Mouse (Mus musculus): ENCODE measurements around the gene Agap1. TPM values are rescaled to one million over a fixed set of nuclear protein-coding genes. Genes with fewer than 3 reads are reported as not detected.

Agap1 gene
- polyA plus RNA-seq, 1 experiment: 30.0 TPM

GRCm38 (mm10) chr1:89895801-89896200 lies 441.2 kb downstream of the Agap1 start:
- Histone ChIP-seq H3K4me3 (ENCODE audit: insufficient read depth, low read depth, low read length) (no peak overlapping the region), H3K27ac (ENCODE audit: insufficient read depth, low read depth, low read length) (no peak overlapping the region), H3K4me1 (ENCODE audit: control insufficient read depth, insufficient read depth, low read length) (peaks cover 4% of the 10 kb centered on the region; the same call in 1 of the 2 replicates)
- 96% methylated on average over 5 of the region's 5 CpGs for whole genome bisulfite sequencing
- TF ChIP-seq POLR2A (IDR thresholded peaks at IDR 0.05; ENCODE audit: insufficient read depth, low read depth, low read length) (no peak), CTCF (IDR thresholded peaks at IDR 0.05; ENCODE audit: insufficient read depth, low read depth, low read length) (no peak)

- WGBS: 86% methylated on average over 2 of the region's 2 CpGs
- Histone ChIP-seq H3K27ac (ENCODE audit: insufficient read depth, low read depth, low read length) (no peak overlapping the region), H3K4me3 (ENCODE audit: insufficient read depth, low read depth, low read length) (no peak overlapping the region), H3K4me1 (ENCODE audit: control insufficient read depth, insufficient read depth, low read length) (no peaks in the 10 kb centered on the region)
- TF ChIP-seq POLR2A (IDR thresholded peaks at IDR 0.05; ENCODE audit: insufficient read depth, low read depth, low read length): no peak
- TF ChIP-seq CTCF (IDR thresholded peaks at IDR 0.05; ENCODE audit: insufficient read depth, low read depth, low read length): no peak
Observed at GRCm38 (mm10) chr1:89899036-89899435, 444.4 kb downstream of the Agap1 start.

GRCm38 (mm10) chr1:89899761-89900445 lies 445.3 kb downstream of the Agap1 start:
- no peak overlapping the region for H3K4me3 ChIP-seq (ENCODE audit: insufficient read depth, low read depth, low read length)
- 81% methylated on average over 11 of the region's 11 CpGs for WGBS
- no peak overlapping the region for H3K27ac ChIP-seq (ENCODE audit: insufficient read depth, low read depth, low read length)
- TF ChIP-seq CTCF (IDR thresholded peaks at IDR 0.05; ENCODE audit: insufficient read depth, low read depth, low read length): no peak
- TF ChIP-seq POLR2A (IDR thresholded peaks at IDR 0.05; ENCODE audit: insufficient read depth, low read depth, low read length): no peak
- no peaks in the 10 kb centered on the region for H3K4me1 ChIP-seq (ENCODE audit: control insufficient read depth, insufficient read depth, low read length)

- Histone ChIP-seq H3K4me3 (ENCODE audit: insufficient read depth, low read depth, low read length) (no peak overlapping the region), H3K27ac (ENCODE audit: insufficient read depth, low read depth, low read length) (no peak overlapping the region), H3K4me1 (ENCODE audit: control insufficient read depth, insufficient read depth, low read length) (no peaks in the 10 kb centered on the region)
- 90% methylated on average over 4 of the region's 4 CpGs for WGBS
- TF ChIP-seq CTCF (IDR thresholded peaks at IDR 0.05; ENCODE audit: insufficient read depth, low read depth, low read length) (no peak), POLR2A (IDR thresholded peaks at IDR 0.05; ENCODE audit: insufficient read depth, low read depth, low read length) (no peak)
Observed at GRCm38 (mm10) chr1:89901381-89901780, 446.8 kb downstream of the Agap1 start.

- Histone ChIP-seq H3K4me3 (ENCODE audit: insufficient read depth, low read depth, low read length) (no peak overlapping the region), H3K27ac (ENCODE audit: insufficient read depth, low read depth, low read length) (no peak overlapping the region), H3K4me1 (ENCODE audit: control insufficient read depth, insufficient read depth, low read length) (no peaks in the 10 kb centered on the region)
- WGBS: 97% methylated on average over 2 of the region's 2 CpGs
- TF ChIP-seq CTCF (IDR thresholded peaks at IDR 0.05; ENCODE audit: insufficient read depth, low read depth, low read length): no peak
- TF ChIP-seq POLR2A (IDR thresholded peaks at IDR 0.05; ENCODE audit: insufficient read depth, low read depth, low read length): no peak
Observed at GRCm38 (mm10) chr1:89902236-89902635, 447.6 kb downstream of the Agap1 start.

- H3K27ac ChIP-seq (ENCODE audit: insufficient read depth, low read depth, low read length): no peak overlapping the region
- H3K4me3 ChIP-seq (ENCODE audit: insufficient read depth, low read depth, low read length): no peak overlapping the region
- TF ChIP-seq POLR2A (IDR thresholded peaks at IDR 0.05; ENCODE audit: insufficient read depth, low read depth, low read length) (no peak), CTCF (IDR thresholded peaks at IDR 0.05; ENCODE audit: insufficient read depth, low read depth, low read length) (no peak)
- 93% methylated on average over 1 of the region's 1 CpGs for WGBS
- H3K4me1 ChIP-seq (ENCODE audit: control insufficient read depth, insufficient read depth, low read length): no peaks in the 10 kb centered on the region
Observed at GRCm38 (mm10) chr1:89902641-89903040, 448.0 kb downstream of the Agap1 start.

- Histone ChIP-seq H3K27ac (ENCODE audit: insufficient read depth, low read depth, low read length) (no peak overlapping the region), H3K4me1 (ENCODE audit: control insufficient read depth, insufficient read depth, low read length) (no peaks in the 10 kb centered on the region), H3K4me3 (ENCODE audit: insufficient read depth, low read depth, low read length) (no peak overlapping the region)
- TF ChIP-seq CTCF (IDR thresholded peaks at IDR 0.05; ENCODE audit: insufficient read depth, low read depth, low read length): no peak
- no peak for TF ChIP-seq POLR2A (IDR thresholded peaks at IDR 0.05; ENCODE audit: insufficient read depth, low read depth, low read length)
- WGBS: 94% methylated on average over 8 of the region's 8 CpGs
Observed at GRCm38 (mm10) chr1:89909796-89910195, 455.2 kb downstream of the Agap1 start.

GRCm38 (mm10) chr1:89912392-89912791 lies 457.8 kb downstream of the Agap1 start:
- Histone ChIP-seq H3K27ac (ENCODE audit: insufficient read depth, low read depth, low read length) (no peak overlapping the region), H3K4me3 (ENCODE audit: insufficient read depth, low read depth, low read length) (no peak overlapping the region), H3K4me1 (ENCODE audit: control insufficient read depth, insufficient read depth, low read length) (no peaks in the 10 kb centered on the region)
- TF ChIP-seq CTCF (IDR thresholded peaks at IDR 0.05; ENCODE audit: insufficient read depth, low read depth, low read length): no peak
- no peak for TF ChIP-seq POLR2A (IDR thresholded peaks at IDR 0.05; ENCODE audit: insufficient read depth, low read depth, low read length)
- 43% methylated on average over 5 of the region's 5 CpGs for WGBS

GRCm38 (mm10) chr1:89913611-89914010 lies 459.0 kb downstream of the Agap1 start:
- H3K4me1 ChIP-seq (ENCODE audit: control insufficient read depth, insufficient read depth, low read length): no peaks in the 10 kb centered on the region
- TF ChIP-seq POLR2A (IDR thresholded peaks at IDR 0.05; ENCODE audit: insufficient read depth, low read depth, low read length): no peak
- TF ChIP-seq CTCF (IDR thresholded peaks at IDR 0.05; ENCODE audit: insufficient read depth, low read depth, low read length): no peak
- H3K4me3 ChIP-seq (ENCODE audit: insufficient read depth, low read depth, low read length): no peak overlapping the region
- WGBS: 81% methylated on average over 4 of the region's 4 CpGs
- no peak overlapping the region for H3K27ac ChIP-seq (ENCODE audit: insufficient read depth, low read depth, low read length)
